Mouse (Mus musculus): Measurements from ENCODE around the gene Sst. TPM values are rescaled to one million over a fixed set of nuclear protein-coding genes. Genes with fewer than 3 reads are reported as not detected.
"Not testable (repeated sequence)": the region's sequence is repeated elsewhere in the genome, so short reads cannot be mapped to it uniquely, and the experiment has no call there.

Gene Sst
- not detected for total RNA-seq (2021)
- long read RNA-seq, experiment 1 = 0 reads
- long read RNA-seq, experiment 2 = 0 reads

DNA sequence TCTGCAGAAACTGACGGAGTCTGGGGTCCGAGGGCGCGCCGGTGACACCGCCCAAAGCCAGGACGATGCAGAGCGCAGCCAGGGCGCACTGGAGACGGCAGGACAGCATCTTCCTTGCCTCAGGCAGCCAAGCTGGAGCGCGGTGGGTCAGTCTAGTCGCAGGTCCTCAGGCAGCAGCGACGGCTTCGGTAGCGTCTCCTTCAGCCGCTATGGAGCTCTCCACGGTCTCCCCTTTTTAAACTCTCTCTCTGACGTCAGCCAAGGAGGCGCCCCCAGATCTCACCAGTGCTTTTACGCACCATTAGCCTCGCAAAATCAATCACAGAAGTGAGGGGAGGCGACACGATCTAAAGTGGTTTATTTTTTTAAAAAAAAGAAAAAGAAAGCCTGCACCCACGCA is at the start of gene Sst:
Gene Sst, minus strand, starts transcription at position 323 of the 400 bp plus-strand sequence.
- H3K27ac ChIP-seq = no peak within 1 kb of the TSS
- no peak for DNase-seq
- H3K4me3 ChIP-seq = no peak within 1 kb of the TSS
- intact Hi-C loops (cut with DNase I) = no loop called here
- no peak for TF ChIP-seq CTCF (IDR thresholded peaks at IDR 0.05)

DNA sequence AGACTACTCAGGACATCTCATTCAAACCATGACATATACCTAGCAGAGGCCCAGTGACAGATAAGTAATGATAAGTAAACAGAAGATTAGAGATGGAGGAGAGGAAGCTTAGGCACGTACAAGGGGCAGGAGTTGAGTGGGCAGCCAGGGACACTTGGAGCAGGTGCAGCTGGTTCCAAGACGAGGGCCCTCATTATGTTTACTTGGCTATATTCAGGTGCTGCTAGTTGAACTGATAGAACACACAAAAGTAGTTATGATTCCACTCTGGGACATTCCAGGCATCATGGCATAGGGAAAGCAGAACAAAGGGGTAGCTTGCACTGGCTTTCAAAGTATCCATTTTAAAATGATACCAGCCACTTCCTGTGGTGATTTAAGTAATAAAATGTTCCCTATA is 43.6 kb upstream of the Sst start:
- Histone ChIP-seq H3K27ac (no peak overlapping the region), H3K4me3 (no peak overlapping the region)
- no peak for TF ChIP-seq CTCF (IDR thresholded peaks at IDR 0.05)
- DNase-seq = no peak
- intact Hi-C loops (cut with DNase I) = no loop called here

DNA sequence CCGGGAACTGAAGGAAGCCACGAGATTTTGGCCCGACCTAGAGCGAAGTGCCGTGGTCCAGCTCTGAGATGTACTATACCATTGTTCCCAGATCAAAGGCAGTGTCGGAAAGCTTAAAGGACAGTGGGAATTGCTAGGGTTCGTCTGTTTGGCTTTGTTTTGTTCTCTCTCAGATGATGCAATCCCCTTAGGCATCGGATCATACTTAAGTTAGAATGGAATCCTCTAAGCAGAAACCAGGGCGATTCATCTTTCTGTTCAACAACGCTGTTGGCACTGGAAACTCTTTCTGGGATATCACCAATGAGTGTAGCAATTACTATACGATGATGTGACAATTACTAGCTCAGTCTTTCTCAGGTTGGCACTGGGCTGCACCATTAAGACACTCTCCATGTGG is 41.5 kb upstream of the Sst start, which contains the start of gene Rtp2:
Gene Rtp2, minus strand, starts transcription at position 101 of the 400 bp plus-strand sequence.
- no peak for TF ChIP-seq CTCF (IDR thresholded peaks at IDR 0.05)
- no peak for DNase-seq
- no peak within 1 kb of the TSS for H3K4me3 ChIP-seq
- no peak within 1 kb of the TSS for H3K27ac ChIP-seq
- intact Hi-C loops (cut with DNase I) = no loop called here

DNA sequence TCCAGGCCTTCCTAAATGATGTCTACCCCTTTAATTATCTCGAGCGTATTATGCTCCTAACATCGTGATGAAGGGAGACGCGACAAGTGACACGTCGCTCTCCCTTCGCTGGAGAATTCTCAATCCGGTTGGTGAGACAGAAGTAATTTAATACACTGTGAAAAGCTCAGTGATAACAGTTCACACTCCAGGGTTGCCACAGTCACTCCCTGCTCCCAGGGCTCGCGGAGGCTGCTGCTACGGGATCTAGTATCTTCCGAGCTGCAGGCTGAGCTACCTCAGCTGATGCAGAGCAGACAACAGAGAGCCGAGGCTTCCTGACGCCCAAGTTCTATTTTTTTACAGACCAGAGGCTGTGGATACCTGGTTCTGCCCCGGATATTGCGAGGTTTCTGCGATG is 40.5 kb upstream of the Sst start:
- no peak for DNase-seq
- TF ChIP-seq CTCF (IDR thresholded peaks at IDR 0.05) = no peak
- H3K27ac ChIP-seq = no peak overlapping the region
- no peak overlapping the region for H3K4me3 ChIP-seq
- intact Hi-C loops (cut with DNase I) = no loop called here

DNA sequence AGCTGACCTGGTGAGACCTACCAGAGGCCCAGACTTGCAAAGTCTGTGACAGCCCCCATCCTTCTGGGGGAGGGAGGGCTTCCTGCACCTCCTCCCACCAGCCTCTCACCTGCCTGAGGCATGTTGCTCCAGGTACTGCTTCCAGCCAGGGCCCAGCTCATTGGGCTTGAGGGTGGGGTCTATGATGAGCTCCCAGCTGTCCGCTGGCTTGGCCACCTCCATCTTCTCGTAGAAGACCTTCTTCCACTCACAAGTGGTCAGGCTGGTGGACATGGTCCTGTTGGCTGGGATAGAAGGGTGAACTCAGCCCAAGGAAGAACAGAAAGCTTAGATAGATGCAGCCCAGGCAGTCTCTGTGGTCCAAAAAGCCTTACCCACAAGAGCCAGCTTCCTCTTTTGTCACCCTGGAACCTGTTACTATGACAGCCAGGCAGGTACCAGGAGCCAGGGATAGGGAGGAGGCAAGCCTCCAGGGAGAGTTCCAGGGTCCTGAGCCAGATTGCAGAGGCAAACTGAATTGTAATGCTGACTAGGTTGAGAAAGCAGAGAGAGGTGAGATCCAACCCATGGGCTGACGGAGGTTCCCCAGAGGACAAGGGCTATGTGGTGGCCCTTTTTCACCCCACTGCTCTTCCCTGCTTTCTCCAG is 39.8 kb upstream of the Sst start:
- TF ChIP-seq CTCF (IDR thresholded peaks at IDR 0.05) = no peak

DNA sequence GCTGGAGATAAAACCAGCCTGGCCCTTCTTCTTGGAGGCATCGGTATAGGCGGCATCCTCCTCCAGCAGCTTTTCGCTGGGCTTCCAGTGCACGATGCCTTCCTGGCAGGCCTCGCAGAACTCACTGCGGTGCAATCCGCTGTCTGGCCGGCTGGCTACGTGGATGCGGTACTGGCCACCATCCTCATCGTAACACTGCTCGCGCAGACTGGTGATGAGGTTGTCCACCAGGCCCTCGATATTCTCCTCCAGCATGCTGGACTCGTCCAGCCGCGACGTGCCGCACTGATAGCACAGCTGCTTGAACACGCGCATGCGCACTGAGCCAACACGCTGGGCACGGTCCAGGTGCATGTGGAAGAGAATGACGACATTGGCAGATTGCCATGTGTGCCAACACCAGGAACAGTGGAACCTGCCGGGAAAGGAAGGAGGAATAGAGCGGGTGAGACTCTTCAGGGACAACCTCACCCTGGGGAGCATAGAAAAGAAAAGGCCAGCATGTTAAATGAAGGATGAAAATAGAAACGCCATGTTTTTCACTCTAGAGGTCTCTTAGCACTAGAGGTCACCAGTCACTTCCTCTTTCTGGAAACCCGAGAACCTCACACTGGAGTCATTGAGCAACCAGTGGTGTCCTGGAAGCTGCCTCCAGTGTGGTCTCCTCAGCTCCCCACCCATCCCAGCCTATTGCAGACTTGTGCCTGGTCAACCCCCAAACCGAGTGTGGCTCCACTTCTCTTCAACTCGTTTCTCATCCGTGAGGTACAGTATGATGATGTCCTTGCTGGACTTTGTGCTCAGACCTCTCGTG is 36.8 kb upstream of the Sst start:
- no peak overlapping the region for H3K27ac ChIP-seq
- no peak for TF ChIP-seq CTCF (IDR thresholded peaks at IDR 0.05)
- DNase-seq = peak; percentile 22
- H3K4me3 ChIP-seq = no peak overlapping the region
- intact Hi-C loops (cut with DNase I) = no loop called here

More for the DNA sequence above, 39.8 kb upstream of the Sst start:
- H3K27ac ChIP-seq = no peak overlapping the region
- intact Hi-C loops (cut with DNase I) = no loop called here
- no peak for DNase-seq
- no peak overlapping the region for H3K4me3 ChIP-seq

DNA sequence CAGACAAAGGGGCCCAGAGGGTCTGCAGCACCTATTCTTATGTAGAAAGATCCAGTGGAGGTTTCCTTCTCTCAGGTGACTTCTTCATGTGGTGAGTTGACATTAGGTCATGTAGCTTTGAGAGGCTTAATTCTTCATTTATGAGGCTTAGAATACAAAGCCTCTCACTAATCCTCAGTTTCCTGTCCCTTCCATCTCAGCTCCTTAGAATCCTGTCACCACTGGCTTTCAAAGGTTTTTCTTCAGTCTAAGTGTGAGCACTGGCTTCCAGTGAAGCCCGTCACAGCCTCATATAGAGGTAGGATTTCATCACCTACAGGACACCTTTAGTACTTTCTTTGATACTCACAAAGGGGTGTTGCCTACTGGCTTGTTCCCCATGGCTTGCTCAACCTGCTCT is 32.1 kb upstream of the Sst start:
- TF ChIP-seq CTCF (IDR thresholded peaks at IDR 0.05) = no peak
- no peak for DNase-seq
- H3K4me3 ChIP-seq = no peak overlapping the region
- no peak overlapping the region for H3K27ac ChIP-seq
- intact Hi-C loops (cut with DNase I) = no loop called here

DNA sequence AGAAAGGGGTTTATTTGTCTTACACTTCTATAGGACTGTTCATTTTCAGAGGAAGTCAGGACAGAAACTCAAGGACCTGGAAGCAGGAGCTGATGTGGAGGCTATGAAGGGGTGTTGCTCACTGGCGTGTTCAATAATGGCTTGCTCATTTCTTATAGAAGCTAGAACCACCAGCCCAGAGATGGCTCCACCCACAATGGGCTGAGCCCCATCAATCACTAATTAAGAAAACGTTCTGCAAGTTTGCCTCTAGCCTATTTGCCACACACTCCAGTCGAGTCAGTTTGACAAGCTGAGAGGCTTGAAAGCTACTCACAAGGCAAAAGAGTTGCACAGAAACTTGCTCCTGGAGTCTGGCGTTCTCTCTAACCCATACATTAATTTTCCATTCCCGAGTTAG is 30.9 kb upstream of the Sst start:
- no peak for DNase-seq
- Histone ChIP-seq H3K4me3 (no peak overlapping the region), H3K27ac (no peak overlapping the region)
- intact Hi-C loops (cut with DNase I) = no loop called here
- no peak for TF ChIP-seq CTCF (IDR thresholded peaks at IDR 0.05)

DNA sequence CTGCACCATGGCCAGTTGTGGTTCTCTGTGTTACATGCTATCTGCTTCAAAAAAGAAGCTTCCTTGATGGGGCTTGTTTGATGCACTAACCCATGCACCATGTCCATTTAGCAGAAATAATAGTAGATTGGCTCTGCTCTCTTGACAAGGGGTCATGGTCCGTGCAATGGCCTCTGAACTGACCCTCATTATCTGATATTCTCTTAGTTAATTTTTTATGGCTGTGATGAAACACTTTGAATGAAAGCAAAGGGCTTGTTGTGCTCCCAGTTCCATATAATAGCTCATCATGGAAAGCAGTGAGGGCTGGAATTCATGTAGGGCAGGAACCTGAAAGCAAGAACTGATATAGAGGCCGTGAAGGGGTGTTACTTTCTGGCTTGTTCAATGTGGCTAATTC is 28.7 kb upstream of the Sst start:
- intact Hi-C loops (cut with DNase I) = no loop called here
- no peak overlapping the region for H3K4me3 ChIP-seq
- no peak overlapping the region for H3K27ac ChIP-seq
- DNase-seq = no peak
- TF ChIP-seq CTCF (IDR thresholded peaks at IDR 0.05) = no peak

DNA sequence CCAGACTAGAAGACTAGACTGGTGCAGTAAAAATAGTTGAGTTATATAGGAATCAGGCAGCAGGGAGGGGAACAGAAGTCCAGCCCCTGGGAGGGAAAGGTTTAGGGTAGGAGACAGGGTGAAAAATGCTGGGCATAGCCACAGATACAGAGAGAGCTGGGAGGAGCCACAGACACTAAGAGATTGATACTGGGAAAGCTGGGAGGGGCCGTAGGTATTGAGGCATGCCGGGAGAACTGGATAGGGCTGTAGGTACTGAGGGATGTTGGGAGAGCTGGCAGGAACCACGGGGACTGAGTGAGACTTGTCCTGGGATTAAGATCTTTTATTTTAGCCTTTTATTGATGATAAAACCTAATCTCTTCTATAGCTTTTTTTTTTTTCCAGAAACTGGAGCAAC is 22.6 kb upstream of the Sst start:
- no peak for DNase-seq
- H3K4me3 ChIP-seq = no peak overlapping the region
- TF ChIP-seq CTCF (IDR thresholded peaks at IDR 0.05) = no peak
- H3K27ac ChIP-seq = no peak overlapping the region
- intact Hi-C loops (cut with DNase I) = no loop called here

DNA sequence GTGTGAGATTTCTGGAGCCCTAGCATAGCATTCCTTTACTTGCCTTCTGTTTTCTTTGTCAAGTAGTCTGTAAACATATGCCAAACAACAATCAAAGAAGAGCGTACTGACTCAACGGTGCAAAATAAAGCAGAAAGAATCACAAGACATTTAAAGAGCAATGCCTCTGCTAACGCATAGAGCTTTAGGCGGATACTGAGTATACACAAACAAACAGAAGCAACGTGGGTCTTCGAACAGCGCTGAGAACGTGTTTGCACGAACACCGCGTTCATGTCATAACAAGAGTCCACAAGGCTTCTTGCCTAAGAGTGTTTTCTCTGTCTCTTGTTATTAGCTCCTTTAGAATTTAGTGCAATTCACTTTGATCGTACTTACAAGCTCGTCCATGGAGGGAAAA is 22.0 kb upstream of the Sst start:
- Histone ChIP-seq H3K4me3 (no peak overlapping the region), H3K27ac (no peak overlapping the region)
- no peak for TF ChIP-seq CTCF (IDR thresholded peaks at IDR 0.05)
- DNase-seq = no peak
- intact Hi-C loops (cut with DNase I) = no loop called here

DNA sequence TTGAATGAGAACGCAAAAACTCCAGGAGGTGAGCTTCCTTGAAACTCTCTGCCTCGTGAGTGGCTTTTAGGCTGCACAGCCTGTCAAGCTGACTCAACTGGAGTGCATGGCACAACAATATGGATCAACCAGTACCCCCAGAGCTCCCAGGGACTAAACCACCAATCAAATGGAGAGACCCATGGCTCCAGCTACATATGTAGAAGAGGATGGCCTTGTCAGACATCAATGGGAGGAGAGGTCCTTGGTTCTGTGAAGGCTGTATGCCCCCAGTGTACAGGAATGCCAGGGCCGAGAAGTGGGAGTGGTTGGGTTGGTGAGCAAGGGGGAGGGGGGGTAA is 18.2 kb upstream of the Sst start:
- H3K27ac ChIP-seq; DNase-seq; H3K4me3 ChIP-seq; intact Hi-C loops (cut with DNase I): not testable (repeated sequence)

DNA sequence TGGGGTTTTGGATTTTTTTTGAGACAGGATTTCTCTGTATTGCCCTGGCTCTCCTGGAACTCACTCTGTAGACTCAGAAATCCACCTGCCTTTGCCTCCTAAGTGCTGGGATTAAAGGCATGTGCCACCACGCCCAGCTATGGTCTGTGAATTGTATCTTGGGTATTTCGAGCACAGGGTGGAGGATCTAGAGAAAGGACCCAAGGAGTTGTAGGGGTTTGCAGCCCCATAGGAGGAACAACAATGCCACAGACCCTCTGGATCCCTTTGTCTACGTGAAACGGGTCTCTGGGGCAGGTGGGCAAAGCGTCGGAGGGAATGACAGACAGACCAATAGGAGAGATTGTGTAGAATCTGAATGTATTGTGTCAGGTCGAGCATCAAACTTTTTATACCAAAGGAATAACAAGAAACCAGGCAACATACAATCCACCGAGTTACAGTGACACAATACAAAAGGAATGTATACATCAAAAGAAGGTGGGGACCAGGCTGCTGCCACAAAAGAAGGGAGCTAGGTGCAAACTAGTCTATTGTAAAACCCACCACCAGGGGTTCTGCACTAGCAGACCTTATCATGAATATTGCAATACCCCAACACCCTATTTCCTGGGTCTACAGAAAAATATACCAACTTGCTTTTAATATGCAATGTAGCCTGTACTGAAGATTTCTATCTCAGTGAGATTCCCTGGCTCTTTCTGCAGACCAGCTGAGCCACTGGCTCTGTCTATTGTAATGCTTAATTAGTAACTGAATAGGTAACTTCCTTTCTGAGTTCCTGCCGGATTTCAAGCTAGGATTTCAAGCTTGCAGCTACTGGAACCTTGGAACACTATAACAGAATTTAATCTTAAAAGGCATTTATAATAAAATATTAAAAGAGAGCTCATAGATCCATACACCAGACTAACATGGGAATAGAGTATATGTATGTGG is 17.6 kb upstream of the Sst start:
- H3K27ac ChIP-seq; H3K4me3 ChIP-seq; DNase-seq; intact Hi-C loops (cut with DNase I): not testable (repeated sequence)

DNA sequence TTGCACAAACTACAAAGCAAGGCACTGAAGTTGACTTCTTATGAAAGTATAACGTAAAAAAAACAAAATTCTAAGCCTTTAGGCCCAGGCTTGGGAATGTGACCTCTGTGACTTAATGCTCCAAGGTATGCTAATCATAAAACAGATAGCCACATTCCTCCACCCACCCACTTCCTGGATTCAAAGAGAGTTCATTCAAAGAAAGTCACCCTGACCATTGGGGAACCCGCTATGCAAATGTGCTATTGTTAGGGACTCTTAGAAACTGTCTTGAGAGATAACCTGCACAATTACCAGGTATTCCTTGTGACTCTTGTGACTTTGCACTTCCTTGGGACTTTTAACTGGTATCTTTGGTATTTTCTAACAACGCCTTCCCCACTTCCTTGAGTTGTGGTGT is 15.8 kb upstream of the Sst start:
- intact Hi-C loops (cut with DNase I) = not testable (repeated sequence)

More for the DNA sequence above, 15.8 kb upstream of the Sst start:
- not testable (repeated sequence) for H3K4me3 ChIP-seq, H3K27ac ChIP-seq, DNase-seq

Measured in gastrocnemius, adult 2 months (tissue).